Mouse (Mus musculus) lung, embryonic 14.5 days (tissue): ENCODE data around the gene Gdpd5. TPM values are rescaled to one million over a fixed set of nuclear protein-coding genes. Genes with fewer than 3 reads are reported as not detected.

Experiments
- ATAC-seq: fragments of 200-750 bp; cut with Nextera tagmentation; 2 replicates; pipeline ENCODE4 v1.8.0; 2017; ENCODE audit warnings: mild to moderate bottlenecking, moderate TSS enrichment, moderate library complexity; ENCODE audit not compliant: insufficient read depth
- DNase-seq: peaks from one replicate; pipeline ENCODE4 v3.0.0-alpha.2; 2015
- H3K27ac ChIP-seq: fragments of 300-500 bp; sonication (generic); 2 replicates; pipeline ENCODE4 v1.5.1; 2014; ENCODE audit warnings: low read depth, mild to moderate bottlenecking, moderate library complexity
- H3K27me3 ChIP-seq: fragments of 300-500 bp; sonication (generic); 2 replicates; pipeline ENCODE4 v1.6.1; 2014; ENCODE audit warnings: low read length, control low read depth; ENCODE audit not compliant: insufficient read depth
- H3K36me3 ChIP-seq: fragments of 300-500 bp; sonication (generic); 2 replicates; pipeline ENCODE4 v1.6.1; 2014; ENCODE audit warnings: control low read depth; ENCODE audit not compliant: insufficient read depth
- H3K4me1 ChIP-seq: fragments of 300-500 bp; sonication (generic); 2 replicates; pipeline ENCODE4 v1.6.1; 2014; ENCODE audit warnings: antibody characterized with exemption, control low read depth; ENCODE audit not compliant: insufficient read depth
- H3K4me2 ChIP-seq: fragments of 300-500 bp; sonication (generic); 2 replicates; pipeline ENCODE4 v1.6.1; 2014; ENCODE audit warnings: mild to moderate bottlenecking
- H3K4me3 ChIP-seq: fragments of 300-500 bp; sonication (generic); 2 replicates; pipeline ENCODE4 v1.5.1; 2014; ENCODE audit warnings: low read depth, low read length
- H3K9ac ChIP-seq: fragments of 300-500 bp; sonication (generic); 2 replicates; pipeline ENCODE4 v1.6.1; 2014
- H3K9me3 ChIP-seq: fragments of 300-500 bp; sonication (generic); 2 replicates; pipeline ENCODE4 v1.6.1; 2016; ENCODE audit warnings: low read depth, low read length, control low read depth
- CTCF ChIP-seq: IDR thresholded peaks from 2 replicates; pipeline ENCODE4 v1.5.1; 2016; ENCODE audit warnings: antibody characterized with exemption, low read depth
- WGBS: fragments of 180-500 bp; shearing (Covaris S2); extraction: QIAGEN DNeasy Blood & Tissue Kit; methylation state at CpG from one replicate; pipeline ENCODE4 v1.1.7; 2014; 5-methylcytosine and 5-hydroxymethylcytosine counted together
- polyA plus RNA-seq: library from polyadenylated mRNA; unstranded; fragments of >200 nt; fragmentation: Nextera tagmentation; extraction: Ambion mirVana; gene quantifications from 2 replicates; pipeline ENCODE4 v1.2.1, GENCODE M21; 2014

Gene Gdpd5
- polyA plus RNA-seq, 1 experiment from 2014 or later: 21.8 TPM

DNA sequence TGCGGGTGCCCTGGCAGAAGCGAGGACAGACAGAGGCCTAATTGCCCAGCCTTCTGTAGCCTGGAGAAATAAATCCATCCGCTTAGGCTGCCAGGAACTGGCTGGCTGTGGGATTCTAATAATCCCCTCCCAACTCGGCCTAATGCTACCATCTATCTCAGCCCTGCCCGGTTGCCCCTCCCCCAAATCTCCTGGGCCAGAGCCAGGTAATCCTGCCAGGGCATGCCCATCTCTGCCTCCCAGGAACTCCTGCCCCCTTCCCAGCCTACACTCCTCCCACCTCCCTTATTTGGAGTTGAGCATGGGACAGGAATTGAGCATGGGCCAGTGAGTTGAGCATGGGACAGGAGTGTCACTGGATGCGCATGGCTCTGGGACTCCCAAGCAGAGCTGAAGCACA, 48.6 kb downstream of the Gdpd5 start:
- Histone ChIP-seq H3K4me3 (no peak overlapping the region), H3K4me2 (no peak overlapping the region), H3K27me3 (no peaks in the 10 kb centered on the region), H3K9me3 (no peaks in the 10 kb centered on the region), H3K4me1 (no peaks in the 10 kb centered on the region), H3K27ac (no peak overlapping the region), H3K36me3 (no peaks in the 10 kb centered on the region), H3K9ac (no peak overlapping the region)
- TF ChIP-seq CTCF: no peak
- WGBS: 56% methylated on average over 6 of the region's 6 CpGs
- ATAC-seq: no peak
- peak; percentile 37 for DNase-seq

DNA sequence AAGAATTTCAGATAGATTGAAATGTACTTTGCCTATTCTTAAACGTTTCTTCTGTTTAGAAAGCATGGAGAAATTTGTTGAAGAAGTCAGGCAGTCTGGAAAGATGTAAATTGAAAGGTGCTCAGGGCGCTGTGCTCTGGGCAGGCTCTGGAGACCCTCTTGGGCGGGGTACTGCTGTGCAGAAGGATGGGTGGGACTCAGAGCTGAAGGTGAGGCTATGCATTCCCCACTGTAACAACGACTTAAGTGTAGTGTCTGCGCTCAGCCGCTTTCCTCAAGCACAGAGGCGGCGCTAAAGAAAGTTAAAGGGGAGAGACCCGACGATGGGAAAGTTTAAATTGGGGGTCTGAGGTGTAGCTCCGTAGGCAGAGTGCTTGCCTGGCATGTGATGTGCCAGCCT, 49.0 kb downstream of the Gdpd5 start:
- no peak overlapping the region for H3K4me3 ChIP-seq
- no peak overlapping the region for H3K4me2 ChIP-seq
- H3K4me1 ChIP-seq: no peaks in the 10 kb centered on the region
- 60% methylated on average over 11 of the region's 11 CpGs for WGBS
- no peaks in the 10 kb centered on the region for H3K36me3 ChIP-seq
- no peak overlapping the region for H3K9ac ChIP-seq
- H3K27me3 ChIP-seq: no peaks in the 10 kb centered on the region
- DNase-seq: no peak
- no peak overlapping the region for H3K27ac ChIP-seq
- H3K9me3 ChIP-seq: no peaks in the 10 kb centered on the region
- ATAC-seq: no peak
- no peak for TF ChIP-seq CTCF

- Histone ChIP-seq H3K36me3 (no peaks in the 10 kb centered on the region), H3K9me3 (no peaks in the 10 kb centered on the region), H3K9ac (no peak overlapping the region), H3K27me3 (no peaks in the 10 kb centered on the region), H3K4me1 (no peaks in the 10 kb centered on the region), H3K27ac (no peak overlapping the region), H3K4me2 (no peak overlapping the region), H3K4me3 (no peak overlapping the region)
- ATAC-seq (no peak), DNase-seq (peak; percentile 56)
- 68% methylated on average over 14 of the region's 14 CpGs for WGBS
- TF ChIP-seq CTCF: no peak
Measured at GRCm38 (mm10) chr7:99432248-99432647, 51.0 kb downstream of the Gdpd5 start.

DNA sequence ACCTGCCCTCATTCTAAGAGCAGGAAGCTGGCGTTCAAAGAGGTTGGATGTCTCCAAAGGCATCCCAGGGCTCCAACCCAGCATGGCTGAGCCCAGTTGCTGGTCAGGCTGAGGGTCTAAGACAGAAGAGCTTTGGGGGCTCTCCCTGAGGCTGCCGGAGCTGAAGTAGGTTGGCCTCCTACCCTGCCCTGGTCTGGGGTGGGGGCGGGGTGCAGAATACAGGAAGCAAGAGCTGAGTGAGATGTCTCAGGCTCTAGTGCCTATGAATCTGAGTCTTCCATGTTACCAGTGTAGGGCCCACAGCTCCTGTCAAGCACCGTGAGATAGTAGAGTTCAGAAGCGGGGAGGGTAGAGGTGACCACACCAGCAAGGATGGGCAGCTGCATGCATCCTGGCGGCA, 51.6 kb downstream of the Gdpd5 start:
- no peak for DNase-seq
- Histone ChIP-seq H3K4me1 (no peaks in the 10 kb centered on the region), H3K4me2 (no peak overlapping the region), H3K9ac (no peak overlapping the region), H3K27ac (no peak overlapping the region), H3K27me3 (no peaks in the 10 kb centered on the region), H3K36me3 (no peaks in the 10 kb centered on the region), H3K9me3 (no peaks in the 10 kb centered on the region), H3K4me3 (no peak overlapping the region)
- 81% methylated on average over 6 of the region's 6 CpGs for WGBS
- no peak for ATAC-seq
- TF ChIP-seq CTCF: no peak

DNA sequence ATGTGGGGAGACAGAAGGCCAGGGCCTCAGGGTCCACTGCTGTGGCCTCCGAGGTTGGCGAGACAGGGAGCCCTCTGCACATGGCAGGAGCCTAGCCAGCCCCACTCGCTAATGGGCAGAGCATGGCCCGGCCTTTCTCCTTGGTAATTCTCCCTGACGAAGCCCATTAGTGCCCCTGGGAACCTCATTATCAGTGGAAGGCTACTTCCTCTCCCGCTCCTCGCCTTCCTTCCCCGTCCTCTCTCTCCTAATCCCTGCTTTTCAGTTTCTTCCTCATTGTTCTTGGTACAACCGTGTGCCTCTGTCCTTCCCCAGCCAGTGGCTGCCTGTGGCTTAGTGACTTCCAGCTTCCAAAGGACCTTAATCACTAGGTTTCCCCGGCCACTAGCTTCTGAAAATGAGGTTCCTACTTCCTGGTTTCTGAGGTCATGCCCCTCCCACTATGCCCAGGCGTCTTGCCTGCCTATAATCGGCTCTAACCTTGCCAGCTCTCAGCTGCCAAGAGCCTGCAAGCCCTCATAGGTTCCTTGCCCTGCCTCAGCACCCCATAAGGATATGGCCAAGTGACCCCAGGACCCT, 53.5 kb downstream of the Gdpd5 start:
- Histone ChIP-seq H3K4me1 (no peaks in the 10 kb centered on the region), H3K9me3 (no peaks in the 10 kb centered on the region), H3K27me3 (no peaks in the 10 kb centered on the region), H3K27ac (no peak overlapping the region), H3K4me3 (no peak overlapping the region), H3K36me3 (no peaks in the 10 kb centered on the region), H3K9ac (no peak overlapping the region), H3K4me2 (no peak overlapping the region)
- no peak for TF ChIP-seq CTCF
- WGBS: 57% methylated on average over 12 of the region's 12 CpGs
- no peak for ATAC-seq
- no peak for DNase-seq

- no peaks in the 10 kb centered on the region for H3K27me3 ChIP-seq
- H3K4me2 ChIP-seq: no peak overlapping the region
- no peak for DNase-seq
- no peaks in the 10 kb centered on the region for H3K9me3 ChIP-seq
- no peaks in the 10 kb centered on the region for H3K36me3 ChIP-seq
- TF ChIP-seq CTCF: no peak
- H3K27ac ChIP-seq: no peak overlapping the region
- H3K4me1 ChIP-seq: peaks cover 8% of the 10 kb centered on the region
- H3K9ac ChIP-seq: no peak overlapping the region
- 22% methylated on average over 4 of the region's 4 CpGs for WGBS
- no peak for ATAC-seq
- no peak overlapping the region for H3K4me3 ChIP-seq
Measured at GRCm38 (mm10) chr7:99436530-99436929, 55.3 kb downstream of the Gdpd5 start.

DNA sequence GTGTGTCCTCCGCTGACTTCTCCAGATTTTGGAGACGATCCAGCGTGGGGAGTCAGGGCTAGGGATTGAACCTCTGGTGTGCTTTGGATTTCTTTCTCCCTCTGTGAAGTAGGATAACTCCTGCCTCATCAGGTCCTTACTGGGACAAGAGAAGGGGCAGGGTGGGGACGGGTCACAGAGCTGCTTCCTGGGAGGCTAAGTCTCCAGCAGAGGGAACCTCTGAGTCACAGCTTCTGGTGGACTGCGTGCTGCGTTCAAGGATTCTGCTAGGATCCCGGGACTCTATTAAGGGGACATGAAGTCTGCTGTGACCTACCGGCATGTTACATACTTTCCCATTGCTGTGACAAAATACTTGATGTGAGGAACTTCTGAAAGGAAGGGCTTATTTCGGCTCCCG, 57.7 kb downstream of the Gdpd5 start:
- H3K36me3 ChIP-seq: no peaks in the 10 kb centered on the region
- 64% methylated on average over 10 of the region's 10 CpGs for WGBS
- no peak overlapping the region for H3K4me3 ChIP-seq
- TF ChIP-seq CTCF: peak; percentile 51
- H3K27me3 ChIP-seq: no peaks in the 10 kb centered on the region
- no peak overlapping the region for H3K27ac ChIP-seq
- H3K9ac ChIP-seq: no peak overlapping the region
- DNase-seq (peak; percentile 27), ATAC-seq (no peak)
- H3K9me3 ChIP-seq: no peaks in the 10 kb centered on the region
- H3K4me1 ChIP-seq: peaks cover 17% of the 10 kb centered on the region
- no peak overlapping the region for H3K4me2 ChIP-seq

- Histone ChIP-seq H3K9me3 (no peaks in the 10 kb centered on the region), H3K4me2 (peak overlapping the region; percentile 23; the same call in 1 of the 2 replicates), H3K4me1 (peaks cover 17% of the 10 kb centered on the region), H3K36me3 (no peaks in the 10 kb centered on the region), H3K27ac (peak overlapping the region; percentile 81), H3K4me3 (no peak overlapping the region), H3K27me3 (no peaks in the 10 kb centered on the region), H3K9ac (0 out of 2 replicates have a peak overlapping the region, but pooled peaks have one; percentile 6)
- 5% methylated on average over 6 of the region's 6 CpGs for WGBS
- DNase-seq (peak; percentile 81), ATAC-seq (peak; percentile 78)
- no peak for TF ChIP-seq CTCF
Measured at GRCm38 (mm10) chr7:99441534-99442072, 60.4 kb downstream of the Gdpd5 start.
